Mouse (Mus musculus) spleen, postnatal 14 days (tissue): Measurements from ENCODE around the gene Sufu.
A peak's percentile ranks its signal among the peaks of the same experiment; 100 is the strongest.

Experiments
- DNase-seq, 2 experiments: peaks; one replicate each; pipeline ENCODE4 v3.0.0; 2021 to 2022; ENCODE audit warnings: low spot score in 2 of 2

Gene Sufu

DNA sequence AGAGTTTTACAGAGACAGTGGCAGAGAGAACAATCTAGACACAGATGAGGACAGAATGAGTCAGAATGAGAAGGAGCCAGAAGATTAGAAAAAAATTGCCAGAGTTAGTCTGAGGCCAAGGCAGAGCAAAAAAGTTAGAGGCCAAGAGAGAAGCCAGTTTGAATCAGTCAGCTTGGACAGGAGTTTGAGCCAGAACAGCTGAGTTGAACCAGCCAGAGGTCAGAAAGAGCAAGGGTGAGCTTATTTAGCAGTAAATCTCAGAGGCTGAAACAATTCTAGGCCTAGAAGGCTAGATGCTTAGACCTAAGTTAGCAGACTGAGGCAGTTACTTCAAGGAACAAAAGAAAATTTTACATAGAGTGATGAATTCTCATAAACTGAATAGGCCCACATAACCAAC, 32.6 kb downstream of the Sufu start:
- DNase-seq, result no peak

DNA sequence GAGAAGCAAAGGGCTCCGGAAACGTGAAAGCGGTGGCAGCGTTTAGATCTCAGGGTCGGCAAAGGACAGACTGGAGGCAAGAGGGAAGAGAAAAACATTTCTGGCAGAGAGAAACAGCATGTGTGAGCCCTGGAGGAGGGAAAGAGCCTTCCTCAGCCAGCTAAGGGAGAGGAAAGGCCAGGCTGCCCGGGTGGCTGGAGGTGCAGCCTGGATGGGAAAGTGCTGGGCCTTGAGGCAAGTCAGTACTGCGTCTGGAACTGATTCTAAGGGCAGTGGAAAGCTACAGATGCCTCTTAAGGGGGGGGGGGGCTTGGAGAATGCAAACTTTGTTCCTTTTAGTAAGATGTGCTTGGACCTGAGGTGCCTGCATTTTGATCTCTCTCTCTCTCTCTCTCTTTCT, 37.0 kb downstream of the Sufu start:
- no peak for DNase-seq

DNA sequence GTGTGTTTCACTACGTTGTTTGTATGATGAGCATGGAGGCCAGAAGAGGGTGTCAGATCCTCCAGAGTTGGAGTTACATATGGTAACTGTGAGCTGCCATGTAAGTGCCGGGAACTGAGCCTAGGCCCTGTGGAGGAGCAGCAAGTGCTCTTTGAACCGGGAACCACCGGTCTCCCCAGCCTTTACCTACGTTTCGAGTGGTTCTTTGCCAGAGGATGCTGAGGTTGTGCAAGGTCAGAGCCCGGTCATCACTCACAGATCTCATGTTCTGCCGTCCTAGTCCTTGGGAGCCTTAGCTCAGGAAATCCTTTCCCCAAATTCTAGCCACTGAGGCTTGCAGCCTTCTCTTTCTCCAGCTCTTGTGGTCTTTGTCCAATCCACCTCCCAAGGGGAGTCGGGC, 37.5 kb downstream of the Sufu start:
- no peak for DNase-seq

DNA sequence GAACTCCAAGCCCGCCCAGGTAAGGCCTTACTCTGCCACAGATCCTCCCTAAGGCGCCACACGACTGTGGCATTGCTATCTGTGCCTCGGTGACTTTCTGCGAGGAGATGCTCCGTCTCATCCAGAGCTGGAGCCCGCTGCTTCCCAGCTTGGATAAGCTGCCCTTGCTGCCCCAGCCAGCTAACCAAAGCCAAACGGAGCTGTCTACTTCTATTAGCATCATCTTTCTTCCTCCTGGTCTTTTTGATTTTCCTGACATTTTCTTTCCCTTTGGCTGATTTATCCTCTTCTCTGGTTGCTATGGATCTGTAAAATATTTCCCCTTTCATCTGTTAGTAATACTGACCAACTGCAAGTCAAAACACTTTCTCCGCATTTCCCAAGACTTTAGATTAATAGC, 37.9 kb downstream of the Sufu start:
- DNase-seq, result no peak

DNA sequence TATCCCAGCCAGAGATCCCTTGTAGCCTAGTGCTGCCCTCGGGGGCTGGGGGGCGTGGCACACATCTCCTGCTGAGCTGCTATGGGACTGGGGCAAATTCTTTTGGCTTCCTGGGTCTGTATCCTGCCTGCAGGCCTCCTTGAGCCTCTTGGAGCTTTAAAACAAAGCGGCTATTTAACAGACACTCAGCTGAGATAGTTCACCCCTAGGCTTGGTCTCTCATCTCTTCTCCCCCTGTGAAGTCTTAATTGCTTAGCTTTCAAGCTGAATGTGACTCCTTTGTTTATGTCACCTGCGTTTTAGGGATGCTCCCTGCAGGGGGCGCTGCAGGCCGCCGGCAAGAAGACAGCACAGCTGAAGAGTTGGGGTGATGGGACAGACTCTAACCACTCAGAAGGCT, 38.8 kb downstream of the Sufu start:
- DNase-seq, result no peak

DNA sequence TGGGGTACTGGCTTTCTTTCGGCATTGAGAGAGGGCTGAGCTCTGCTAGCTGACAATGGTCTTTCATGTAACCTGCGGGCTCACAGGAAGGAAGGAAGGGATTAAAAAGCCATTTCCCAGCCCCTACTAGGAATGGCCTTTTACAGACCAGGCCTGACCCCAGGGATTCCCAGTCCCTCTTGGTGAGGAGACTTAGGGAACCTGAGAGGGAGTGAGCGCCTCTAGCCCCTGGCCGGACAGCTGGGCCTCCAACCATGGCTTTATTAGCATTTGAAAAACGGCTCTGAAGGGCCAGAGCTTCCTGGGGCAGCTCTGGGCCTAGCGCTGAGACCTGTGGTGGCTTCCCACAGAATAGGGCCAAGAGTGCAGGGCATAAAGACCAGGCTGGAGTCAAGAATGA, 46.8 kb downstream of the Sufu start:
- no peak for DNase-seq

DNA sequence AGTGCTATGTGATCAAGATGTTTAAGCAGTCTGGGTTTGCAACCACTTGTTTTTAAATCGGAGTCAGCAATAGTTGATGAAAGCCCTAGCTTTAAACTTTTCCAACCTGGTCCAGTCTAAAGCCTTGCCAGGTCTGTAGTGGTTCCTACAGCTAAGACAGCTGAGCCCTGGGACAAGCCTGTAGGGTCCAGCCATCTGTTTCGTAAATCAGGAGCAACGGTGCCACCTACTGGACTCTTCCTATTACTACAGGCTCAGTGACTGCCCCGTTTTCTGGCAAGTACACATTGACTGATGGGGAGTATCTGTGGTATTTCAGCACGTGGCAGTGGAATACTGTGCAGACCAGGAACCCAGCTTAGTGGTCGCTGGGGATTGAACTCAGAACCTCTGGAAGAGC, 47.5 kb downstream of the Sufu start:
- peak; percentile 45 to 73 for DNase-seq

DNA sequence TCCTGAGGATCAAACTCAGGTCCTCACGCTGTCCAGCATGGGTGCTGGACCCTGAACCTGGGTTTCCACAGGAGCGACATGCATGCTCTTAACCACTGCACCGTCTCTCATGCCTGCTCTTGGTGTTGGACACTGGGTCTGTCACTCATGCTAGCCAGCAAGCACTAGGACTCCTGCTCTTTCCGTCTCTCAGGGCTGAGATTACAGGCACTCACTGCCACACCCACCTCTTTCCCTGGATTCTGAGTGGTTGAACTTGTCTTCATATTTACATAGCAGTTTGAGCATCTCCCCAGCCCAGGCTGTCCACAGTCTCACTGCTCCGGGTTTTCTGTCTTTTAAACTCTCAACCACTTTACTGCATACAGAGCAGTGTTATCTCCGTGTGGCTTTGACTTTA, 48.9 kb downstream of the Sufu start:
- no peak for DNase-seq

DNA sequence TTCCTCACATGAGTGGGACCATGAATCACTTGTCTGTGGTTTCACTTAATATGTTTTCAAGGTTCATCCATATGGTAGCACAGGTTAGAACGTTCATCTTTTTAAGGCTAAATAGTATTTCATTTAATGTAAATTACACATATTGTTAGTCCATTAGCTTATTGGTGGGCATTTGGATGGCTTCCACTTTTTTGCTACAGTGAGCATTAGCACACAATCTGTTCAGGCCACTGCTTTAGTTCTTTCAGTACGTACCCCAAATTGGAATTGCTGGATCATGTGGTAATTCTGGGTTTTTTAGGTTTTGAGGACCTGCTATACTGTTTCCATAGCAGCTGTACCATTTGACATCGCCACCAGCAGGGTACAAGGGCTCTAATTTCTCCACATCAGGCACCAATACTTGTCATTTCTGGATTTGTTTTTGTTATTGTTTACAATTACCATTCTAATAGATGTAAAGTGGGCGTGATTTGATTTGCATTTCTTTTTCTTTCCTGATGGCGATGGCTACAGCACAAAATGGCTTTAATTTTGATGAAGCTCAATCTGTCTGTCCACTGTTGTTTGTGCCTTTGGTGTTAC, 49.8 kb downstream of the Sufu start:
- no peak for DNase-seq

DNA sequence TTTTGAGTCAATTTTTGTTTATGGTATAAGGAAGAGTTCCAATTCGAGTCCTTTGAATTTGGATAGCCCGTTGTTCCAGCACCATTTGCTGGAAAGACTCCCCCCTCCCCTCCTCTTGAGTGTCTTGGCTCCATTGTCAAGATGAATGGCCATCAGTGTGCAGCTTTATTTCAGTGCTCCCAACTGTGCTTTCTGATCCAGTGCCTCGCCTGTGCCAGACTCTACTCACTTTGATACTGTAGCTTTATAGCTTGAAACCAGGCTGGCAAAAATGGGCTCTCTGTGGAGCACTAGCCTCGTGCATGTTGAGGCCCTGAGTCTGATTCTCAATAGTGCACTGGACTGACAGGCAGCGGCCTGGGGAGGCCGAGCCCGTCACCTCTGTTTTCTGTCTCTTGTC, 50.4 kb downstream of the Sufu start:
- DNase-seq, result no peak

DNA sequence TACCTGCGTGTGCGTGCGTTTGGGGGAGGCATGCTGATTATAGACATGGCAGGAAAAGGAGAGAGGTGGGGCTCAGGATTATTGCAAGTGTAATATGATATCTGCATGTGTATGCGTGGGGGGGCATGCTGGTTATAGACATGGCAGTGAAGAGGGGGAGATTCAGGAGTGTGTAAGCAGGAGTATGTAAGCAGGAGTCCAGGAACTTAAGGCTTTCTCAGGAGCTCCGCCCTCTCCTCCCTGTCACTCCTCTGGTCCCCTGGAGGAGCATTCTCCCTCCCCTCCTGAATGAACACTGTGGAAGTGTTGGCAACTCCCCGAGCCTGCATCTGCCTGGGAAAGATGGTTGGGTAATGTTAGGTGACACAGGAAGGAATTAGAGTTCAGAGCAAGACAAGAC, 51.2 kb downstream of the Sufu start:
- DNase-seq, result no peak

DNA sequence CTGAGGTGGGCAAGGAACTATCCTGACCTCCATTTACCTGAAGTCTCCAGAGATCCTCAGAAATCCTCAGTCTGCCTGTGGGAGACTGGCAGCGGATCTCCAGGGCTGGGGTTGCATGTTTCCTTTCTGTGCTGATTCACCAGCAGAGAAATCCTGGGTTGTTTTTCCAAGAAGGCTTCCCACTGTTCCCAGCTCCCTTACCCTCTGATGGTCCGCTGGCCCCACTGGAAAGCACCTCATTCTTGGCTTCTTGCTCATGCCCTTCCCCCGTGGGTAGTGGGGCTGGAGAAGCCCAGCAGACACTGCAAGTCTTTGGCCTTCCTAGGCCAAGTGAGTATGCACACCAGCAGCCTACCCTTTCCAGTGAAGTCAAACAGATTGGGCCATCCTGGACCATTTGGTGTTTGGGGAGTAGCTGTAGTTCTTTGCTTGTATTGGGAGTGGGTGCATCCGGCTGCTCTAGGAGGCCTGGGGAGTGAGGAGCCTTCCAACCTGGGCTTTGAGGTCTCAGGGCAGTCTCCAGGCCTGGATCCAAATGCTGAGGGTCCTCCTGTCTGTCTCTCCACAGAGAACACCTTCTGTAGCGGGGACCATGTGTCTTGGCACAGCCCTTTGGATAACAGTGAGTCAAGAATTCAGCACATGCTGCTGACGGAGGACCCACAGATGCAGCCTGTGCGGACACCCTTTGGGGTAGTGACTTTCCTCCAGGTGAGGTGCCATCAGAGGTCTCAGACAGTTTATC, 52.7 kb downstream of the Sufu start:
- no peak for DNase-seq

DNA sequence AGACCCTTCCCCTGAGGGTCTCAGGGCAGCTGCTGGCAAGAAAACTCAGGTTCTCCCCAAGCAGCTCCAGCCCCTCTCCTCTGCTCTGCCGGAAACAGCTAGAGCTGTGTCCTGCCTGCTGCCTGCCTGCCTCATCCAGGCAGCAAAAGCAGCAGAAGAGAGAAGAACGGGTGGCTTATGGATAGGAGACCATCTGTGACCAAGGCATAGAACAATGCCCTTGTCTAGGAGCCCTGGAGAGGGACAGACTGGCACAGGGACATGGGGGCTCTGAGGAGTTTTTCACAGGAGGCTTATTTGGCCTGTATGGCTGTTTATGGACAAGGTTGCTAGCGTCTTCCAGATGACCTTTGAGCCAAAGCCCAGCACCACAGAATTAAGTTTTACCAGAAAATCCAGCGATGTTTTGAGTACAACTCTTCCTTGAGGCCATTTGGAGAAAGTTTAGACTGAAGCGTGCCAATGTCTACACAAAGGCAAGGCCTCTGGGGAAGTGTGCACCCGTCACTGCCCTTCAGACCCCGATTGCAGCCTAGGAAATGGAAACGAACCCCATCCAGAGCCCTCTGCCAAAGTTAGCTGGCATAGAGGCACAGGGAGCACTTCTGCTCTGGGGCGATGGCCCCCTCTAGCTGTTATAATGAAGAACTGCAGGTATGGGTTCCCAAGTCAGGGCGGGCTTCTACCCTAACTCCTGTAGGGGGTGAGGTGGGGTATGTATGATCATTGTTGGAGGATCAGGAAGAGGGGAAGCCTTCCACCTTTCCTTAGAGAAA, 55.5 kb downstream of the Sufu start:
- peak in 1 of 2 experiments; percentile 42 for DNase-seq

DNA sequence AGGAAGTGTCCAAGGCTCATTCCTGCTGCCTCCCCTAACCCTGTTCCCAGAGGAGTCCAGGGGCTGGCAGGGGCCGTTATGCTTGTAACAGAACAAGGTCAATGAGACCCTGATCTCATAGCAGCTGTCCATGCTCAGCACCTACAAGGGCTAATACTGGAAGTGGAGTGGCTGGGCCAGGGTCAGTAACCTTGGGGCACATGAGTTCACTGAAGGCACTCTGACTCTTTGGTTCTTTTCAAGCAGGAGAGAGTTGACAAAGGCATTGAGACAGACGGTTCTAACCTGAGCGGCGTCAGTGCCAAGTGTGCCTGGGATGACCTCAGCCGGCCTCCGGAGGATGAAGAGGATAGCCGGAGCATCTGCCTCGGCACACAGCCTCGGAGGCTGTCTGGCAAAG, 56.2 kb downstream of the Sufu start:
- no peak for DNase-seq

DNA sequence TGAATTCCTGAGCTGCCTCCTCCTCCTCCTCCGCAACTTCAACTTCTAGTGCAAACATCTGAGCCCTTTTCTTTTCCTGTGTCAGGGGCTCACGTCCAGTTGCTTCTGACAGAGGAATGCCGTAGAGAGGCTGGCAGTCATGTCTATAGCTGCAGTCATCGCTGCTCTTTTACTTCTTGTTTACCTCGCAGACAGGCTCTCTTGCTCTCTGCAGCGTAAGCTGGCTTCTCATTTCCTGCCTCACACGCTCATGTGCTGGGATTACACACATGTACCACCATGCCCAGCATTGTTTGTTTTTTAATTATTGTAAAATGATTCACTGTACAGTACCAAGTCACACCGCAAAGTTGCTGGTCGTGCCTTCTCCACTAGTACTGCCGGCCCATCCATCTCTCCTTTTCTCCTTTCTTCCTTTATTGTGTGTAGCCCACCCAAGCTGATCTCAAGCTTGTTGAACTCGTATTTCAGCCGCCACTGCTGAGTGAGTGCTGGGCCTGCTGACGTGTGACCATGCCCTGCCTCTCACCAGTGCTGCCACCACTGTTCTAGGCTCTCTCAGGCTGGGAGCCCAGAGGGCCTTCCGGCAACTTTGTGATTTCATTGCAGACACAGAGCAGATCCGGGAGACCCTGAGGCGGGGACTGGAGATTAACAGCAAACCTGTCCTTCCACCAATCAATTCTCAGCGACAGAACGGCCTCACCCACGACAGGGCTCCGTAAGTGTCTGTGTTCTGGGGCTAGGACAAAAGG, 57.6 kb downstream of the Sufu start:
- peak in 1 of 2 experiments; percentile 39 for DNase-seq

DNA sequence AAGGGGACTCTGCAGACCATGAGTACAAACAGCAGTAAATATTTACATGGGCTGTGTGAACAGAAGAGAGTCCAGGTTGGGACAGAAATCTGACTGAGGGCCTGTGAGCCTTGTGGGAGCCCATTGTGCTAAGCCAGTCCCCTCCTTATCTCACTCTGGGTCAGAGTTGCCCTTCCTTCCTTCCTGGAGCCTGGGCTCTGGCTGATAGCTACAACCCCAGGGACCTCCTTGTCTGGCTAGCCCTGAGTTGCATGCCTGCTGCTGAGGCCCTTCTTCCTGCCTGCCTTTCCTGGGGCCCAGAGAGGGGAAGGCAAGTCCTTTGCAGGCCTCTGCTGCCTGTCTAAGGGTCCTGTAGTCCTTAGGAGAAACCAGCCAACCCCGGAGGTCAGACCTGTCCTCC, 58.3 kb downstream of the Sufu start:
- no peak for DNase-seq

DNA sequence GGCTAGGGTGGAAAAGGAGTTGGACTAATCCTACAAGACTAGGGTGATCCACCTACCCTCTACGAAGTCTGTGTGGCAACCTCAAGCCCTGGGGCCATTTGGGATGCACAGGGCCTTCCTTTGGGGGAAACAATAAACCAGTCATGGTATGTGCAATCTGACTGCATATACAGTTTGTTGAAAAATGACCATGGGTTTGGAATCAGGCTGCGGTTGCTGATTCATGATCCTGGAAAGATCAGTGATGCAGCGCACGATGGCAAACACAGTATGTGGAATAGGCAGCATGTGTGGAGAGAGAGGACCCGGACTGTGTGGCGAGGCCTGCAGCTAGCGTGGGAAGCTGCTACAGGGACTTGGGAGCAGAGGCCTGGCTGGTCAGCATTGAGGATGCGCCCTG, 58.9 kb downstream of the Sufu start:
- no peak for DNase-seq

DNA sequence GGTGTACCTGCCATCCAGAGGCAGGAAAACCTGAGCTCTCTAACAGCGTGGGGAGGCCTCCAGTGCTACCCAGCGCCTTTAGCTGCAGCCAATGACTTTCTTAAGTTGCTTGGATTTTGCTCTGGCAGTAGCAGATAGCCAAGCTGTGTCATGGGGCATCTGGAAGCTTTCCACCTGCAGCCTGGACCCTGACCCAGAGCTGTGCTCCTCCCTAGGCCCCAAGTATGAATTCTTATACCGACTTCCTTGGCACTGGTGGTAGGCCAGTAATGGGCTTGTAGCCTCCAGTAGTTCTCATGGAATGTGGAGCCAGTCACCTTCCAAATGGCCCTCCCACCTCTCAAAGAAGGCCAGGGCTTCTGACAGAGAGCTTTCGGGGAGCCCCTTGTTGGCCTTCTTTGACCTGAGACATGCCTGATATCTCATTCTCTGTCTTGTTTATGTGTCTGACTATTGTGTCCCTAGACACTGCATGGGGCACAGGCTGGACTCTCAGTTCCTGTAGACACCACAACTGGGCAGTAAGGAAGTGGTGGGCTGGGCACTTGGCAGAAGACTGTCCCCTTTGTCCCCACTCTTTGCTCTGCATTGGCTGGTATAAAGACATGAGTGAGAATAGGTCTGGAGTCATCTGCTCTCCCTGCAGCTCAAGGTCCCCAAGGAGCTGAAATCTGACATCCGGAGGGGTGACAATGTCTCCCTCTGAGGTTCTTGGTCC, 59.5 kb downstream of the Sufu start:
- DNase-seq, result no peak

DNA sequence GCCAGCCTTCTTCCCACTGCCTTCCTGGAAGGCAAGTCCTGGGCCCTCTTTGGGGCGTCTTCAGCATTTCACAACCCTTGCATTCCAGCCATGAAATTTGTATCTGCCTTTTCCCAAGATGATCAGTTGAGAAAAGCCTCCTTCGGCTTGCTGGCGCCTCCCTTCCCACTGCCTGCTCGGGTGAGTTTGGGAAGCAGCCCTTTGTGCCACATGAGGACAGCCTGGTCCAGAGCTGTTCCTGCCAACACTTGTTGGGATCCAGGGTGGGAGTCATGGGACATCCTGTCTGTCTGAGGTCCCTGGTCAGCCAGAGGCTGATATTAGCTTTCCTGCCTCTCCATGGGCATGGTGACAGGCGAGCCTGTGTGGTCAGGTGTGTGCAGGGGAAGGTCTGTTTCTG, 61.1 kb downstream of the Sufu start:
- DNase-seq, result no peak

DNA sequence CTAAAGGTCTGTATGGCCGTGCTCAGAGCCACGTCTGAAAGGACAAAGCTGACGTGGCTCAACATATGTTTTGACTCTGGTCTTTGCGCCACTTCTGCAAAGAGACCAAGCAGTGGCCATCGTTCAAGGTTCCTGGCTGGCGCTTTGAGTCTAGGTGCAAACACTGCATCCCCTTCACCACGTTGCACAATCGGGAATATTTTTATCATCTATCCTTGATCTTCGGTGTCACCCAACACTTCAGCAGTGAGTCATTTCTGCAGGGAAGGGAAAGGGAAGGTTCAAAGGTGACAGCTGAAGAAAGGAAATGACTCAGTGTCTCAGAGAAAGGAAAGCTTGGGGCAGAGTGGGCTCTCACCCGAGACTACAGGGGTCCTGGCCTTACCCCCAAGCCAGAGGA, 62.6 kb downstream of the Sufu start:
- DNase-seq, result no peak

DNA sequence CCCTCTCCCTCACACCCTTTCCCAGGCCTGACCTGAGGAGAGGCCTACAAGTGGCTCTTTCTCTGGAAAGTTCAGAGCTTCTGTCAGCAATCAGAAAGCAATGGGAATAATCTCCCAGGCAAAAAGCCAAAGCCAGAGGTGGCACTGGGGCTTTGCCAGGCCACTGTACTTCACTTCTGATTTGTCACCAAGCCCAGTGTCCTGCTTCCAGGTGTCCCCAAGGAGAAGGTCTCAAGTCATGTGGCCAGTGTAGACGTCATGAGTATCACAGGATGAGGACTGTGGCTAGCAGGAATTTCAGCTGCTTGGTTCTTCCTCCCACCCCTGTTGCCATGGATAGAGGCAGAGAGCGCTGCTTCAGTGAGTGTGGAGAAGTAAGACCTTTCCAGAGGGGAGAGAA, 63.2 kb downstream of the Sufu start:
- no peak for DNase-seq

DNA sequence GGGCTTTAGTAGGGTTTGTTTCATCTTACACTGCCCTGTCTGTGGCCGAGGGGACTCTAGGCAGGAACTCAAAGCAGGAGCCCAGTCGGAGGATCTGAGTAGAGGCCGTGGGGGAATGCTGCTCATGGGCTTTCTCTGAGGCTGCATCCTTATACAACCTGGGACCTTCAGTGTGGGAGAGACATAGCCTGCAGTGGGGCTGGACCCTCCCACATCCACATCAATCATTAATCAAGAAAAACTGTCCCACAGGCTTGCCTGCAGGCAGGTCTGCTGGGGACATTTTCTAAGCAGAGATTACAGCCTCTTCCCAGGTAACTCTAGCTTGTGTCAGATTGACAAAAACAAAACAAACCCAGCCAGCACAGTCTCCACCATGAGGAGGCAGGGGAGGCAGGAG, 65.9 kb downstream of the Sufu start:
- DNase-seq, result no peak
